Mouse (Mus musculus) stomach, embryonic 16.5 days (tissue): ENCODE data around the gene Fry. TPM values are rescaled to one million over a fixed set of nuclear protein-coding genes. Genes with fewer than 3 reads are reported as not detected.

Experiments used
- ATAC-seq: fragments of 200-750 bp; cut with Nextera tagmentation; 2 replicates; pipeline ENCODE4 v1.8.0; 2017; ENCODE audit warnings: moderate number of reproducible peaks, moderate TSS enrichment; ENCODE audit not compliant: insufficient read depth, low FRiP score
- H3K27ac ChIP-seq: fragments of 300-500 bp; sonication (generic); 2 replicates; pipeline ENCODE4 v1.5.1; 2014; ENCODE audit warnings: low read length
- H3K27me3 ChIP-seq: fragments of 300-500 bp; sonication (generic); 2 replicates; pipeline ENCODE4 v1.6.1; 2014; ENCODE audit warnings: low read length, control low read depth, mixed read lengths; ENCODE audit not compliant: control insufficient read depth, insufficient read depth
- H3K36me3 ChIP-seq: fragments of 300-500 bp; sonication (generic); 2 replicates; pipeline ENCODE4 v1.6.1; 2014; ENCODE audit warnings: low read length; ENCODE audit not compliant: control insufficient read depth, insufficient read depth
- H3K4me1 ChIP-seq: fragments of 300-500 bp; sonication (generic); 2 replicates; pipeline ENCODE4 v1.6.1; 2014; ENCODE audit warnings: low read length, control low read depth, mixed read lengths; ENCODE audit not compliant: control insufficient read depth, insufficient read depth
- H3K4me2 ChIP-seq: fragments of 300-500 bp; sonication (generic); 2 replicates; pipeline ENCODE4 v1.6.1; 2014; ENCODE audit warnings: low read depth, low read length, mixed read lengths
- H3K4me3 ChIP-seq: fragments of 300-500 bp; sonication (generic); replicated peaks from 2 replicates; pipeline ENCODE4 v1.5.1; 2014; ENCODE audit warnings: mild to moderate bottlenecking, low read length
- H3K9ac ChIP-seq: fragments of 300-500 bp; sonication (generic); 2 replicates; pipeline ENCODE4 v1.6.1; 2014; ENCODE audit warnings: low read length
- H3K9me3 ChIP-seq: fragments of 300-500 bp; sonication (generic); replicated peaks from 2 replicates; pipeline ENCODE4 v1.6.1; 2016; ENCODE audit warnings: low read length, control low read depth; ENCODE audit not compliant: control insufficient read depth
- WGBS: fragments of 180-500 bp; shearing (Covaris S2); extraction: QIAGEN DNeasy Blood & Tissue Kit; methylation state at CpG from one replicate; pipeline ENCODE4 v1.1.7; 2014; 5-methylcytosine and 5-hydroxymethylcytosine counted together
- polyA plus RNA-seq: library from polyadenylated mRNA; unstranded; fragments of >200 nt; fragmentation: Nextera tagmentation; extraction: Ambion mirVana; gene quantifications from 2 replicates; pipeline ENCODE4 v1.2.1, GENCODE M21; 2015

The Fry gene
- polyA plus RNA-seq, 1 experiment from 2014 or later: 10.8 TPM

- H3K4me2 ChIP-seq: no peak overlapping the region; the same call in 1 of the 2 replicates
- no peak overlapping the region for H3K9ac ChIP-seq
- peaks cover 8% of the 10 kb centered on the region for H3K4me1 ChIP-seq
- 0 out of 2 replicates have a peak overlapping the region, but pooled peaks have one; percentile 35 for H3K27ac ChIP-seq
- no peaks in the 10 kb centered on the region for H3K27me3 ChIP-seq
- no peak overlapping the region for H3K4me3 ChIP-seq
- H3K36me3 ChIP-seq: 0 out of 2 replicates have a peak, but pooled peaks cover 2% of the 10 kb centered on the region
- no peak for ATAC-seq
- 58% methylated on average over 7 of the region's 7 CpGs for WGBS
- H3K9me3 ChIP-seq: no peaks in the 10 kb centered on the region
Measured at GRCm38 (mm10) chr5:150385224-150385623, 266.8 kb downstream of the Fry start.

GRCm38 (mm10) chr5:150388623-150389022, 270.2 kb downstream of the Fry start:
- no peaks in the 10 kb centered on the region for H3K9me3 ChIP-seq
- H3K9ac ChIP-seq: no peak overlapping the region
- no peak overlapping the region for H3K4me3 ChIP-seq
- H3K27me3 ChIP-seq: no peaks in the 10 kb centered on the region
- no peak overlapping the region for H3K27ac ChIP-seq
- no peak overlapping the region for H3K4me2 ChIP-seq
- peaks cover 8% of the 10 kb centered on the region for H3K4me1 ChIP-seq
- ATAC-seq: no peak
- 76% methylated on average over 12 of the region's 12 CpGs for WGBS
- H3K36me3 ChIP-seq: 0 out of 2 replicates have a peak, but pooled peaks cover 4% of the 10 kb centered on the region

- 46% methylated on average over 10 of the region's 10 CpGs for WGBS
Measured at GRCm38 (mm10) chr5:150389589-150390377, 271.3 kb downstream of the Fry start.

GRCm38 (mm10) chr5:150390422-150390821, 272.0 kb downstream of the Fry start:
- no peaks in the 10 kb centered on the region for H3K27me3 ChIP-seq
- H3K36me3 ChIP-seq: peaks cover 17% of the 10 kb centered on the region; the same call in 1 of the 2 replicates
- peaks cover 7% of the 10 kb centered on the region; the same call in 1 of the 2 replicates for H3K9me3 ChIP-seq
- H3K4me3 ChIP-seq: no peak overlapping the region
- no peak for ATAC-seq
- WGBS: 40% methylated on average over 7 of the region's 7 CpGs
- H3K9ac ChIP-seq: no peak overlapping the region
- H3K4me1 ChIP-seq: no peaks in the 10 kb centered on the region
- no peak overlapping the region for H3K27ac ChIP-seq
- no peak overlapping the region for H3K4me2 ChIP-seq

More at GRCm38 (mm10) chr5:150389589-150390377, 271.3 kb downstream of the Fry start:
- Histone ChIP-seq H3K4me2 (no peak overlapping the region), H3K36me3 (peaks cover 14% of the 10 kb centered on the region; the same call in 1 of the 2 replicates), H3K27ac (no peak overlapping the region), H3K9ac (no peak overlapping the region), H3K4me1 (peaks cover under 1% of the 10 kb centered on the region), H3K4me3 (no peak overlapping the region), H3K9me3 (peaks cover 5% of the 10 kb centered on the region; the same call in 1 of the 2 replicates), H3K27me3 (no peaks in the 10 kb centered on the region)
- ATAC-seq: no peak

- Histone ChIP-seq H3K27me3 (no peaks in the 10 kb centered on the region), H3K36me3 (peaks cover 15% of the 10 kb centered on the region; the same call in 1 of the 2 replicates), H3K4me2 (no peak overlapping the region), H3K9ac (no peak overlapping the region), H3K9me3 (peaks cover 7% of the 10 kb centered on the region; the same call in 1 of the 2 replicates), H3K27ac (no peak overlapping the region), H3K4me1 (no peaks in the 10 kb centered on the region), H3K4me3 (no peak overlapping the region)
- 98% methylated on average over 6 of the region's 6 CpGs for WGBS
- ATAC-seq: no peak
Measured at GRCm38 (mm10) chr5:150394645-150395044, 276.2 kb downstream of the Fry start.

GRCm38 (mm10) chr5:150402832-150403447, 284.5 kb downstream of the Fry start:
- Histone ChIP-seq H3K27ac (no peak overlapping the region), H3K4me3 (no peak overlapping the region), H3K9me3 (no peaks in the 10 kb centered on the region), H3K27me3 (no peaks in the 10 kb centered on the region), H3K4me1 (no peaks in the 10 kb centered on the region), H3K9ac (0 out of 2 replicates have a peak overlapping the region, but pooled peaks have one; percentile 11), H3K4me2 (no peak overlapping the region), H3K36me3 (peaks cover 2% of the 10 kb centered on the region; the same call in 1 of the 2 replicates)
- WGBS: 39% methylated on average over 13 of the region's 13 CpGs
- ATAC-seq: no peak

- Histone ChIP-seq H3K9me3 (no peaks in the 10 kb centered on the region), H3K4me3 (no peak overlapping the region), H3K27me3 (no peaks in the 10 kb centered on the region), H3K27ac (no peak overlapping the region), H3K9ac (no peak overlapping the region), H3K4me2 (no peak overlapping the region), H3K4me1 (peaks cover 7% of the 10 kb centered on the region; the same call in 1 of the 2 replicates), H3K36me3 (peaks cover 2% of the 10 kb centered on the region; the same call in 1 of the 2 replicates)
- ATAC-seq: no peak
- 78% methylated on average over 8 of the region's 8 CpGs for WGBS
Measured at GRCm38 (mm10) chr5:150404867-150405266, 286.4 kb downstream of the Fry start.

GRCm38 (mm10) chr5:150408979-150409378, 290.5 kb downstream of the Fry start:
- H3K4me2 ChIP-seq: no peak overlapping the region
- peaks cover 7% of the 10 kb centered on the region; the same call in 1 of the 2 replicates for H3K4me1 ChIP-seq
- WGBS: 68% methylated on average over 8 of the region's 8 CpGs
- H3K9me3 ChIP-seq: no peaks in the 10 kb centered on the region
- H3K27ac ChIP-seq: no peak overlapping the region
- no peaks in the 10 kb centered on the region for H3K36me3 ChIP-seq
- H3K9ac ChIP-seq: no peak overlapping the region
- no peak for ATAC-seq
- H3K27me3 ChIP-seq: no peaks in the 10 kb centered on the region
- no peak overlapping the region for H3K4me3 ChIP-seq
